Mouse (Mus musculus): ENCODE measurements around the gene Appbp2. TPM values are rescaled to one million over a fixed set of nuclear protein-coding genes. Genes with fewer than 3 reads are reported as not detected.
"Not testable (repeated sequence)": the region's sequence is repeated elsewhere in the genome, so short reads cannot be mapped to it uniquely, and the experiment has no call there.

The Appbp2 gene
- polyA plus RNA-seq, 1 experiment from 2014 or later: 47.0 TPM

GRCm38 (mm10) chr11:85163014-85163413 is 71.9 kb downstream of the Appbp2 start:
- H3K36me3 ChIP-seq (ENCODE audit: control insufficient read depth, insufficient read depth, low read length); H3K27ac ChIP-seq (ENCODE audit: low read depth, low read length); H3K27me3 ChIP-seq (replicated peaks; ENCODE audit: control insufficient read depth, insufficient read depth, low read length); H3K9me3 ChIP-seq (replicated peaks; ENCODE audit: control insufficient read depth, low read length); H3K4me3 ChIP-seq (ENCODE audit: low read depth, low read length); DNase-seq (ENCODE audit: low spot score); H3K4me2 ChIP-seq (ENCODE audit: low read length); H3K4me1 ChIP-seq (ENCODE audit: control insufficient read depth, insufficient read depth, low read length); ATAC-seq; H3K9ac ChIP-seq (ENCODE audit: low read length): not testable (repeated sequence)
- WGBS: 89% methylated on average over 1 of the region's 1 CpGs

GRCm38 (mm10) chr11:85157301-85157700 is 77.6 kb downstream of the Appbp2 start:
- H3K9ac ChIP-seq (ENCODE audit: low read length): no peak overlapping the region
- DNase-seq (ENCODE audit: low spot score) (no peak), ATAC-seq (no peak)
- H3K36me3 ChIP-seq (ENCODE audit: control insufficient read depth, insufficient read depth, low read length): no peaks in the 10 kb centered on the region
- no peak overlapping the region for H3K4me3 ChIP-seq (ENCODE audit: low read depth, low read length)
- WGBS: 82% methylated on average over 2 of the region's 2 CpGs
- no peaks in the 10 kb centered on the region for H3K9me3 ChIP-seq (replicated peaks; ENCODE audit: control insufficient read depth, low read length)
- H3K27ac ChIP-seq (ENCODE audit: low read depth, low read length): no peak overlapping the region
- H3K4me1 ChIP-seq (ENCODE audit: control insufficient read depth, insufficient read depth, low read length): no peaks in the 10 kb centered on the region
- no peak overlapping the region for H3K4me2 ChIP-seq (ENCODE audit: low read length)
- H3K27me3 ChIP-seq (replicated peaks; ENCODE audit: control insufficient read depth, insufficient read depth, low read length): no peaks in the 10 kb centered on the region

GRCm38 (mm10) chr11:85152256-85152930 is 82.5 kb downstream of the Appbp2 start:
- H3K27me3 ChIP-seq (replicated peaks; ENCODE audit: control insufficient read depth, insufficient read depth, low read length): no peaks in the 10 kb centered on the region
- DNase-seq (ENCODE audit: low spot score): no peak
- 95% methylated on average over 2 of the region's 2 CpGs for WGBS

GRCm38 (mm10) chr11:85139581-85140540 is 95.1 kb downstream of the Appbp2 start, which contains the start of gene Usp32:
Usp32 (minus strand) TSS chr11:85140161.
- peak within 1 kb of the TSS; percentile 79 for H3K4me3 ChIP-seq (ENCODE audit: low read depth, low read length)
- H3K27ac ChIP-seq (ENCODE audit: low read depth, low read length): peak within 1 kb of the TSS; percentile 88

More at GRCm38 (mm10) chr11:85152256-85152930, 82.5 kb downstream of the Appbp2 start:
- Histone ChIP-seq H3K4me1 (ENCODE audit: control insufficient read depth, insufficient read depth, low read length) (no peaks in the 10 kb centered on the region), H3K4me3 (ENCODE audit: low read depth, low read length) (no peak overlapping the region), H3K27ac (ENCODE audit: low read depth, low read length) (no peak overlapping the region), H3K9ac (ENCODE audit: low read length) (no peak overlapping the region), H3K4me2 (ENCODE audit: low read length) (no peak overlapping the region), H3K9me3 (replicated peaks; ENCODE audit: control insufficient read depth, low read length) (no peaks in the 10 kb centered on the region), H3K36me3 (ENCODE audit: control insufficient read depth, insufficient read depth, low read length) (no peaks in the 10 kb centered on the region)
- no peak for ATAC-seq

GRCm38 (mm10) chr11:85138776-85139474 is 96.0 kb downstream of the Appbp2 start:
- H3K4me2 ChIP-seq (ENCODE audit: low read length): peak overlapping the region; percentile 84

More at GRCm38 (mm10) chr11:85139581-85140540, 95.1 kb downstream of the Appbp2 start, which contains the start of gene Usp32:
- Histone ChIP-seq H3K9ac (ENCODE audit: low read length) (peak within 1 kb of the TSS; percentile 77), H3K27me3 (replicated peaks; ENCODE audit: control insufficient read depth, insufficient read depth, low read length) (no peaks in the 10 kb centered on the region), H3K4me2 (ENCODE audit: low read length) (peak within 1 kb of the TSS; percentile 84), H3K4me1 (ENCODE audit: control insufficient read depth, insufficient read depth, low read length) (peaks cover 3% of the 10 kb centered on the region; the same call in 1 of the 2 replicates), H3K36me3 (ENCODE audit: control insufficient read depth, insufficient read depth, low read length) (no peaks in the 10 kb centered on the region), H3K9me3 (replicated peaks; ENCODE audit: control insufficient read depth, low read length) (no peaks in the 10 kb centered on the region)
- WGBS: under 1% methylated on average over 85 of the region's 94 CpGs
- peak; percentile 96 for ATAC-seq
- DNase-seq (ENCODE audit: low spot score): peak; percentile 98

More at GRCm38 (mm10) chr11:85138776-85139474, 96.0 kb downstream of the Appbp2 start:
- peak overlapping the region; percentile 77 for H3K9ac ChIP-seq (ENCODE audit: low read length)
- peaks cover 3% of the 10 kb centered on the region; the same call in 1 of the 2 replicates for H3K4me1 ChIP-seq (ENCODE audit: control insufficient read depth, insufficient read depth, low read length)
- no peaks in the 10 kb centered on the region for H3K36me3 ChIP-seq (ENCODE audit: control insufficient read depth, insufficient read depth, low read length)
- H3K27ac ChIP-seq (ENCODE audit: low read depth, low read length): peak overlapping the region; percentile 88
- peak; percentile 52 for DNase-seq (ENCODE audit: low spot score)
- peak overlapping the region; percentile 79 for H3K4me3 ChIP-seq (ENCODE audit: low read depth, low read length)
- no peaks in the 10 kb centered on the region for H3K9me3 ChIP-seq (replicated peaks; ENCODE audit: control insufficient read depth, low read length)
- 2% methylated on average over 17 of the region's 17 CpGs for WGBS
- H3K27me3 ChIP-seq (replicated peaks; ENCODE audit: control insufficient read depth, insufficient read depth, low read length): no peaks in the 10 kb centered on the region
- ATAC-seq: no peak

Other genes starting within 250 kb of the Appbp2 start
- 12.5 and 13.2 TPM in 2 replicates for gene Usp32, start 95.0 kb downstream of the Appbp2 start, polyA plus RNA-seq (2014; fragmentation: Nextera tagmentation; extraction: Ambion mirVana)
- 0.33 and 1.3 TPM in 2 replicates for gene 1700125H20Rik, start 64.7 kb downstream of the Appbp2 start, polyA plus RNA-seq (2014; fragmentation: Nextera tagmentation; extraction: Ambion mirVana)
- gene Ppm1d, start 76.1 kb upstream of the Appbp2 start, polyA plus RNA-seq (2014; fragmentation: Nextera tagmentation; extraction: Ambion mirVana): 24.9 and 25.1 TPM in 2 replicates
- 27.5 and 30.5 TPM in 2 replicates for gene Bcas3, start 118.0 kb upstream of the Appbp2 start, polyA plus RNA-seq (2014; fragmentation: Nextera tagmentation; extraction: Ambion mirVana)

Measured in forebrain, embryonic 14.5 days (tissue).